Mouse (Mus musculus) heart, postnatal 0 days (tissue): ENCODE results near the gene Kat14. TPM values are rescaled to one million over a fixed set of nuclear protein-coding genes. Genes with fewer than 3 reads are reported as not detected.

ENCODE experiments used
- ATAC-seq: fragments of 200-750 bp; cut with Nextera tagmentation; 2 replicates; pipeline ENCODE4 v1.8.0; 2017; ENCODE audit warnings: low read depth, moderate number of reproducible peaks, moderate library complexity; ENCODE audit not compliant: insufficient read depth
- DNase-seq: peaks from one replicate; pipeline ENCODE4 v3.0.0-alpha.2; 2016; ENCODE audit warnings: low spot score
- H3K27ac ChIP-seq: fragments of 300-500 bp; sonication (generic); 2 replicates; pipeline ENCODE4 v1.5.1; 2014; ENCODE audit warnings: low read depth, mild to moderate bottlenecking
- H3K27me3 ChIP-seq: fragments of 300-500 bp; sonication (generic); 2 replicates; pipeline ENCODE4 v1.6.1; 2014; ENCODE audit warnings: low read length, mixed read lengths; ENCODE audit not compliant: control insufficient read depth, insufficient read depth
- H3K36me3 ChIP-seq: fragments of 300-500 bp; sonication (generic); replicated peaks from 2 replicates; pipeline ENCODE4 v1.6.1; 2014; ENCODE audit warnings: low read length, mixed read lengths; ENCODE audit not compliant: control insufficient read depth, insufficient read depth
- H3K4me1 ChIP-seq: fragments of 300-500 bp; sonication (generic); 2 replicates; pipeline ENCODE4 v1.6.1; 2014; ENCODE audit warnings: antibody characterized with exemption; ENCODE audit not compliant: control insufficient read depth, insufficient read depth
- H3K4me2 ChIP-seq: fragments of 300-500 bp; sonication (generic); 2 replicates; pipeline ENCODE4 v1.6.1; 2014; ENCODE audit warnings: low read depth, mild to moderate bottlenecking, low read length, moderate library complexity
- H3K4me3 ChIP-seq: fragments of 300-500 bp; sonication (generic); 2 replicates; pipeline ENCODE4 v1.5.1; 2014; ENCODE audit warnings: low read depth, low read length
- H3K9ac ChIP-seq: fragments of 300-500 bp; sonication (generic); replicated peaks from 2 replicates; pipeline ENCODE4 v1.6.1; 2014; ENCODE audit warnings: low read depth, low read length, mixed read lengths
- H3K9me3 ChIP-seq: fragments of 300-500 bp; sonication (generic); replicated peaks from 2 replicates; pipeline ENCODE4 v1.6.1; 2016; ENCODE audit warnings: low read length; ENCODE audit not compliant: control insufficient read depth
- CTCF ChIP-seq: IDR thresholded peaks from 2 replicates; pipeline ENCODE4 v1.5.1; 2016; ENCODE audit warnings: antibody characterized with exemption, control low read depth, low read depth
- EP300 ChIP-seq: IDR thresholded peaks from 2 replicates; pipeline ENCODE4 v1.6.1; 2016; ENCODE audit warnings: antibody characterized with exemption, low read depth
- WGBS: fragments of 180-500 bp; shearing (Covaris S2); extraction: QIAGEN DNeasy Blood & Tissue Kit; methylation state at CpG from one replicate; pipeline ENCODE4 v1.1.7; 2014; 5-methylcytosine and 5-hydroxymethylcytosine counted together
- polyA plus RNA-seq: library from polyadenylated mRNA; unstranded; fragments of >200 nt; fragmentation: Nextera tagmentation; extraction: Ambion mirVana; gene quantifications from 2 replicates; pipeline ENCODE4 v1.2.1, GENCODE M21; 2015
- total RNA-seq: library from RNA; depleted of rRNA; stranded (reverse); fragments of >200 nt; gene quantifications from 2 replicates; pipeline ENCODE4 v1.2.3, GENCODE M21; 2014; ENCODE audit warnings: low replicate concordance

The Kat14 gene
- total and polyA plus RNA-seq, 2 experiments from 2014 or later, result 20.2 to 25.0 TPM

DNA sequence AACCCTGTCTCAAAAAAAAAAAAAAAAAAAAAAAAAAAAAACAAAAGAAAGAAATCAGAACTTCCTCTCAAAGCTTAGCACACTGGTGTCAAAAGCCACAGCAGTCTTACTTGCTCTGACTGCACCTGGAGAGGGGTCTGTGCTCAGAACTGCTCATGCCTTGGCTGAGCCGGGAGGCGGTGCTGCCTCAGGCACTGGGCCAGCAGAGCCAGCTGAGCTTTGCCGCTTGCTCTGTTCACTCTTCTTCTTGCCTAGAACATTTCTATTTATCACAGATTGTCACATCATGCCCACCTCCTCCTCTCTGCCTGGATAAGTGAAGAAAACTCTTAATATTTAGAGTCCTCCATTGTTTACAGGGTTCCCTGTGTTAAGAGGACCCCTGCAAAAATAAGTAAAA lies 41.8 kb downstream of the Kat14 start:
- TF ChIP-seq CTCF (no peak), EP300 (no peak)
- WGBS, result 63% methylated on average over 3 of the region's 3 CpGs
- Histone ChIP-seq H3K9ac (no peak overlapping the region), H3K27ac (no peak overlapping the region), H3K4me1 (no peaks in the 10 kb centered on the region), H3K36me3 (peaks cover 39% of the 10 kb centered on the region), H3K4me2 (no peak overlapping the region), H3K4me3 (no peak overlapping the region), H3K27me3 (no peaks in the 10 kb centered on the region), H3K9me3 (no peaks in the 10 kb centered on the region)
- ATAC-seq (no peak), DNase-seq (no peak)

DNA sequence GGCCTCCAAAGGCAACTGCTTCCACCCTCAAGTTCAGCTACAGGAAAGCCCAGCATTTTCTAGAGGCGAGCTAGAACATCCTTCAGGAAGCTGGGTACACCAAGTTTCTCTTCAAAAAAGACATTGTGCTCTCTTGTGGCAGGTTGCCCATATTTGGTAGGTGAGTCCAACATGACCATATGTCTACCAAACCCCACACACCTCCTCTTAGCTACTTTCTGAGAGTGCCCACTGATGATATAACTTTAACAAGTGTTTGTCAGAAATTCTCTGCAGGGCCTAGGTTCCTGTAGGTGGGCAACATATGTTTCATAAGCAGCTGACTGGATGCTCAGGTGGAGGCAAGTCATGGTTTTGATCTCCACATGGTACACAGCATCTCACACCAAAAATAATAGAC lies 45.9 kb downstream of the Kat14 start:
- TF ChIP-seq EP300 (no peak), CTCF (no peak)
- DNase-seq (no peak), ATAC-seq (no peak)
- Histone ChIP-seq H3K36me3 (0 out of 2 replicates have a peak, but pooled peaks cover 5% of the 10 kb centered on the region), H3K4me3 (no peak overlapping the region), H3K4me2 (no peak overlapping the region), H3K9me3 (no peaks in the 10 kb centered on the region), H3K27me3 (no peaks in the 10 kb centered on the region), H3K4me1 (no peaks in the 10 kb centered on the region), H3K27ac (no peak overlapping the region), H3K9ac (no peak overlapping the region)
- WGBS, result 85% methylated on average over 1 of the region's 1 CpGs

DNA sequence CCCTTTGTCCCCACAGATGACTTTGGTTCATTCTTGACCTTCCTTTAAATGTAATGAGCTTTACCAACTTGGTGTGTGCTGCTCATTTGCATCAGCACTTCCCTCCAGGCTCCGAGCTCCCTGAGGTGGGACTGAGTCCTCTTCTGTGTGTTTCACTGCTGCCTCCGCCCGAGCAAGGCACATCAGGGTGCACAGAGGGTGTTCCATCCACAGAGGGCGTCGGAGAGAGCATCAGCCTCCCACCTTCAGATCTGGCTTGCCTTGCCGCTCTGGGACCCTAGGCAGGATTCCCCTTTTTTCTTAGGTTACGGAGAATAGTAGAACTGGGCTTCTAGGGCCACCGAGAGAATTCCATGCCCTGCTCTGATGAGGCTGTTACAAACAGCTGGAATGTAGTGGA lies 48.1 kb downstream of the Kat14 start:
- WGBS, result 51% methylated on average over 8 of the region's 8 CpGs
- ATAC-seq, result no peak
- Histone ChIP-seq H3K36me3 (0 out of 2 replicates have a peak, but pooled peaks cover 5% of the 10 kb centered on the region), H3K4me2 (no peak overlapping the region), H3K4me3 (no peak overlapping the region), H3K27me3 (no peaks in the 10 kb centered on the region), H3K9ac (no peak overlapping the region), H3K27ac (no peak overlapping the region), H3K9me3 (no peaks in the 10 kb centered on the region), H3K4me1 (no peaks in the 10 kb centered on the region)
- DNase-seq, result no peak
- TF ChIP-seq CTCF, result no peak
- TF ChIP-seq EP300, result no peak

DNA sequence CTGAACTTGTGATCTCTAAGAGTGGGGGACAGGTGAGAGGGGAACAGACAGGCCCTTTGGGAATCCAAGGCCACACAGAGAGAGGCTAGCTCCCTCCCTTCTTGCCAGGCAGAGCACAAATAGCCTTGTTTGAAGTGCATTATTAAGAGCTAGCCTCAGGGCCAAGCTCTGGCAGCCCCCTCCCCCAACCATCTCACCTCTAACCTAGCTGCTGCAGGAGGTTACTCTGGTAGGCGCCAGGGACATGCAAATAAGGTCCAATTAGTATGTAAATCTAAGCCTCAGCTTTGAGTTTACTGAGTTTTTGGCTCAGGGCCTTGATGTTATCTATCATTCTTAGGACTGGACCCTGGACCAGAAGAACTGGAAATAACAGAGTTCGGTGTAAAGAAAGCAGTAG lies 49.3 kb downstream of the Kat14 start:
- no peak for TF ChIP-seq CTCF
- no peak for TF ChIP-seq EP300
- 39% methylated on average over 2 of the region's 2 CpGs for WGBS
- H3K4me3 ChIP-seq, result no peak overlapping the region

DNA sequence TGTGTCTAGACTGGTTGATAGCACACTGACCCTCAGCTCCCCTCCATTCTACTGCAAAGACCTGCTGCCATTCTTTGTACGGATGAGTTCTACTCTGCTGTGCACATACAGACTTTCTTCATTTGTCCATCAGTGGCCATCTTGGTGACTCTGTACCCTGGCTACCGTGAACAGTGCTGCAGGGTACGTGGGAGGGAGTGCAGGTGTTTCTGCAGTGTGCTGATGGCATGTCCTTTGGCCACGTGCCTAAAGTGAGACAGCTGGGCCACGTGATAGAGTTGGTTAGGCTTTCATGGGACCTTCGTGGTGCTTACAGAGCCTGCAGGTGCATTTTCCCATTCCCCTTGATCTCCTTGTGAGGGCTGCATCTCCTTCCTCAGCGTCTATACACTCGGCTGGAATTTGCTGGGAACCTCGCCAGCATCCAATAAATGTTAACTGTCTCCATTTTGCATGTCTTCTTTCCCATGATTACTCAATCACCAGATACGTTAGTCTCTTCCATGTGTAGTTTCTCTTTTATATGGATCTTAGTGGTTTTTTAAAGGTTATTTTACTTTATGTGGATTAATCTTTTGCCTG lies 53.4 kb downstream of the Kat14 start:
- WGBS, result 68% methylated on average over 10 of the region's 10 CpGs
- TF ChIP-seq CTCF (no peak), EP300 (no peak)

More for the DNA sequence above, 49.3 kb downstream of the Kat14 start:
- Histone ChIP-seq H3K36me3 (0 out of 2 replicates have a peak, but pooled peaks cover 1% of the 10 kb centered on the region), H3K9me3 (no peaks in the 10 kb centered on the region), H3K27me3 (no peaks in the 10 kb centered on the region), H3K4me1 (no peaks in the 10 kb centered on the region), H3K4me2 (no peak overlapping the region), H3K9ac (no peak overlapping the region), H3K27ac (no peak overlapping the region)
- no peak for DNase-seq
- ATAC-seq, result no peak

DNA sequence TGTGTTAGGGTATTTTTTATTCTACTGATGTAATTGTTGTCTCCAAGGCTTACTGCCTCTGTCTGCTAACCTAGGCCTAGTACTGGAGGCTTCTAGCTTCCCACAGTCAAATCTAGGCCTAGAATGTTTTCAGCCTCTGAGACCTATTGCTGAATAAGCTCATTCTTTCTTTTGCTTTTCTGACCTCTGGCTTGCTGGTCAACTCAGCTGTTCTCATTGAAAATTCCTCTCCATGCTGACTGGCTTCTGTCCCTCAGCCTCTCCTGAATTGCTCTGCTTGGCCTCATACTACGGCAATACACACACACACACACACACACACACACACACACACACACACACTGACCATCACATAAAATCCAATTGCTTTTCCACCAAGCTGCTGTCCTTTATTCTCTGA lies 57.0 kb downstream of the Kat14 start:
- no peak for TF ChIP-seq CTCF
- no peak for TF ChIP-seq EP300

More for the DNA sequence above, 53.4 kb downstream of the Kat14 start:
- H3K4me2 ChIP-seq, result no peak overlapping the region
- H3K27ac ChIP-seq, result no peak overlapping the region
- no peak for ATAC-seq
- H3K9ac ChIP-seq, result no peak overlapping the region
- H3K27me3 ChIP-seq, result no peaks in the 10 kb centered on the region
- no peak for DNase-seq
- H3K36me3 ChIP-seq, result no peaks in the 10 kb centered on the region
- H3K4me1 ChIP-seq, result no peaks in the 10 kb centered on the region
- H3K4me3 ChIP-seq, result no peak overlapping the region
- H3K9me3 ChIP-seq, result no peaks in the 10 kb centered on the region

More for the DNA sequence above, 57.0 kb downstream of the Kat14 start:
- no peaks in the 10 kb centered on the region for H3K27me3 ChIP-seq
- no peaks in the 10 kb centered on the region for H3K9me3 ChIP-seq
- no peaks in the 10 kb centered on the region for H3K36me3 ChIP-seq
- H3K27ac ChIP-seq, result no peak overlapping the region
- H3K9ac ChIP-seq, result no peak overlapping the region
- DNase-seq (no peak), ATAC-seq (no peak)
- no peak overlapping the region for H3K4me3 ChIP-seq
- no peak overlapping the region for H3K4me2 ChIP-seq
- 69% methylated on average over 1 of the region's 1 CpGs for whole genome bisulfite sequencing
- no peaks in the 10 kb centered on the region for H3K4me1 ChIP-seq
